Mouse (Mus musculus): ENCODE results near the gene Phactr2. TPM values are rescaled to one million over a fixed set of nuclear protein-coding genes. Genes with fewer than 3 reads are reported as not detected.

The Phactr2 gene
- total RNA-seq, 2 experiments from 2014 or later, result 4.8 to 10.1 TPM

DNA sequence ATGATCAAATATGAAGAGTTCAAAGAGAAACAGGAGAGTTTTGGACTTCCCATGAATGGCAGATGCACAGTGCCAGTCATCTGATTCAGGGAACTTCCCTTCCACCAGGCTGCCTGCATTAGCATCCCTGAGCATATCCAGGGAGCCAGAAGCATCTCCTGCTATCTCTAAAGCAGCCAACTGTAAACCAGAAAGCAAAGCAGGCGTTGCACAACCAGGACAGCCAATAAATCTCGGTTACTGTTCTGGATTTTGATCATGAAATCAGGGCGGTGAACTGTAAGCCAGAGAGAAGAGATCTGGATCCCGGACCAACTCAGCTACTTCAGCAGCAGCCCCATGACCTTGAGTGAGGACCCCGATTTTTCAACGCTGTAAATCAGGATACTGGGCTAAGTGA is 173.6 kb downstream of the Phactr2 start:
- ATAC-seq (replicated peaks; ENCODE audit: low FRiP score, low TSS enrichment, poor library complexity, severe bottlenecking), result no peak

DNA sequence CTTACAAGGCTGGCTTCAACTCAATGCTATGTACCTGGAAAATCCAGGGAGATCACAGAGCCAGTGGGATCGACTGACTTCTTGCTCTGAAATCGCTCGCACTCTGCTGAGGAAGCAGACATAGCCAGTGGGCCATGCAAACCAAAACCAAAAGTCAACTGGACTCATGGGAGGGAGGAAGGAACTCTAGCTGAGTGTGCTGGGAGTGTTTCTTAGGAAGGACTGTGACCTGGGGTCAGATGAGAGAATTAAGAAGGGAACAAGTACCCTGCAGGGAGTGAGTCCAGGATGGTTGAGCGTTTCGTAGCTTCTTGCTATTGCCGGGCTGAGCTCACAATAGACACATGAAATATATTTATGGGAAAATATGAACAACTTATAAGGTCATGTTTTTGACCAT is 174.0 kb downstream of the Phactr2 start:
- no peak for ATAC-seq (replicated peaks; ENCODE audit: low FRiP score, low TSS enrichment, poor library complexity, severe bottlenecking)

DNA sequence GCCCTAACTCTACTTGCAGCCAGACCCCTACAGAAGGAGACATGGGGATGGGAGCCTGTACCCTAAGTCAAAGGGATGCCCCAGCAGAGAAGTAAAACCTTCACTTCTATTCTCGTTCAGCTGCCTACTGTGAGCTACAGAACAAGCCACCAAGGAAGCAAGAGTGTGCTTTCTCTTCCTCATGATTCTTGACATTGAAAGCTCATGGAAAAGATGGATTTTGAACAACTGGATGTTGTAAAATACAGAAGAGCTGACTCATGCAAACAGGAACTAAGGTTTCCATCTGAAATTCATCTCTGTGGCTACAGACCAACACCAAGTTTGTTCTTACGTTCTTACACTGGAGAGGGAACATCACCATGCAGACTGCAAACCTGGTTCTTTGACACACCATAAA is 179.3 kb downstream of the Phactr2 start:
- ATAC-seq (replicated peaks; ENCODE audit: low FRiP score, low TSS enrichment, poor library complexity, severe bottlenecking), result no peak

DNA sequence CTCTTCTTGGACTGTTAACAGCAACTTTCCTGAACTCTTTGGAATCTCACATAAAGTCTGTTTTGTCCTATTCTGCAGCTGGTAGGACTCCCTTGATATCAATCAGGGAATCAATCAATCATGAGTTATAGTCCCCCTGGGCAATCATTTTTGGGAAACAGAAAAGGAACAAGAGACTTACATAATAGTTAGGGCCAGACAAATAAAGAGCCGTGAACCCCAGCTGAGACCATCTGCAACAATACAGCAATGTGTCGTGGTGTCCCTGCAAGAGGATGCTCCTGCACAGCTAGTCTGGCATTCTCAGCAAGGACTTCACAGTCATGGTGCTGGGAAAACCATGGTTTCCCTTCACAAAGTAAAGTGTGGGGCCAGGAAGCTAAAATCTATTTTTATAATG is 182.2 kb downstream of the Phactr2 start:
- ATAC-seq (replicated peaks; ENCODE audit: low FRiP score, low TSS enrichment, poor library complexity, severe bottlenecking), result no peak

DNA sequence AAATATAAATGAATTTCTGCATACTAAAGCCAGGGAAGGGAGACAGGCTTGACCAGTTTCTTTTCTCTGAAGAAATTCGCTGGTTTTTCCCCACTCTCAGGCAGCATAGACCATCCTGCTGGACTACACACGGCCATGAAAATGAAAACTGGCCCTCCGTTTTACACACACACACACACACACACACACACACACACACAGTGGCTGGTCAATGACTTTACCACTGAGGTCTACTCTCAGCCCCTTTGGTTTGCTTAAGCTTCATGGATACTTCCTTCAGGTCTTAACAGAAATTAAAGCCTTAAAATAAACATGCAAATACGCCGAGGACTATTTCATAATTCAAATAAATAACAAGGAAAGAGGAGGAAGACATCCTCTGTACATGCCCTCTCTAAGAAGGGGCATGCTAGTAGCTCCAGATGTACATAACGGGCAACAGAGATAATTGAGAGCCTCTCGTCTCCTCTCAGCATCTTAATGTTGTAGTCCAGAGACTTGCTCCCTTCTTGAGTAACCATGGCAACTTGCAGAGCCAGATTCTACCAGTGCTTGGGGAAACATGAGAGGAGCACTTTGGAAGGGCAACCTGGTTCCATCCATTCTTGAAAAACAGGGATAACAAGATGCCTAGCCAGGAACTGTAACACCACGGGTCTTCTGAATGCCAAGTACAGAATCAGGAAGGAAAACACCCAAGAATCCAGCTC is 184.8 kb downstream of the Phactr2 start:
- no peak for ATAC-seq (replicated peaks; ENCODE audit: low FRiP score, low TSS enrichment, poor library complexity, severe bottlenecking)

GRCm38 (mm10) chr10:13288296-13288695 is 185.9 kb downstream of the Phactr2 start:
- no peak for ATAC-seq (replicated peaks; ENCODE audit: low FRiP score, low TSS enrichment, poor library complexity, severe bottlenecking)

GRCm38 (mm10) chr10:13283441-13283840 is 190.8 kb downstream of the Phactr2 start:
- ATAC-seq (replicated peaks; ENCODE audit: low FRiP score, low TSS enrichment, poor library complexity, severe bottlenecking), result no peak

- no peak for ATAC-seq (replicated peaks; ENCODE audit: low FRiP score, low TSS enrichment, poor library complexity, severe bottlenecking)
Measured at GRCm38 (mm10) chr10:13280298-13280853, 193.8 kb downstream of the Phactr2 start.

GRCm38 (mm10) chr10:13276298-13276697 is 197.9 kb downstream of the Phactr2 start:
- ATAC-seq (replicated peaks; ENCODE audit: low FRiP score, low TSS enrichment, poor library complexity, severe bottlenecking), result no peak

DNA sequence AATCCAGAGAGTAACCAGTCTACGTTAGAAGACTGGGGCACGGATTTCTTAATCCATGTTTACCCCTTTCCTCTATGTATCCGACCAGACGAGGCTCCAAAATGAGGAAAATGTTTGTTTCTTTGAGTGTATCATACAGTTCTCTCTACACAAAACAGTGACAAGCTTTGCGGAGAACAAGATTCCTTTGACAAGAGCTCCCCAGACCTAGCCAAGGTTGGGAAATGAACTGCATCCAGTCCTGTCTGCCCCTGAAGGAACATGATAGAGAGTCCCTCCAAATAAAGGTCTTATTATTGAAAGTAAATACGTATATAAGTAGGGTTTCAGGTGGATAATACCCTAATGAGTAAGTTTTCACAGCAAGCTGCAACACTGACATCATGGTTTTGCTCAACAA is 199.1 kb downstream of the Phactr2 start:
- ATAC-seq (replicated peaks; ENCODE audit: low FRiP score, low TSS enrichment, poor library complexity, severe bottlenecking), result no peak

- no peak for ATAC-seq (replicated peaks; ENCODE audit: low FRiP score, low TSS enrichment, poor library complexity, severe bottlenecking)
Measured at GRCm38 (mm10) chr10:13274699-13275098, 199.5 kb downstream of the Phactr2 start.

DNA sequence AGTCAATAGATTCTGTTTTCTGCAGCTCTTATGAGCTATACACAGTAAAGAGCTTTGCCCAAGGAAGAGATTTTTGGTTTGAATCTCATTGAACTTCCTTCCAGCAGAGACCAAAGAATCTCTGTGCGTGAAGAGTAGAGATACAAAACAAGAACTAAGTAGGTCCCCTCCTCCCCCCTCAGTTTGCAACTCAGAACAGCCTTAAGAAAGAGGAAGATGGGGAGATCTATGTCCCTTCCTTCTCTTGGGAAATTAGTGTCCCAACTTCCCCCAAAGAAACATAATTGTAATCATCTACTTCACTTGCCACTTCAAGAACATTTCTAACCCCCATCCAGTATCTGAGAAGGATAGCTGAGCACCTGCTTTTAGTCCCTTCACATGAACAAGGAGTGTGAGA is 200.5 kb downstream of the Phactr2 start:
- no peak for ATAC-seq (replicated peaks; ENCODE audit: low FRiP score, low TSS enrichment, poor library complexity, severe bottlenecking)

- no peak for ATAC-seq (replicated peaks; ENCODE audit: low FRiP score, low TSS enrichment, poor library complexity, severe bottlenecking)
Measured at GRCm38 (mm10) chr10:13271716-13272115, 202.5 kb downstream of the Phactr2 start.

DNA sequence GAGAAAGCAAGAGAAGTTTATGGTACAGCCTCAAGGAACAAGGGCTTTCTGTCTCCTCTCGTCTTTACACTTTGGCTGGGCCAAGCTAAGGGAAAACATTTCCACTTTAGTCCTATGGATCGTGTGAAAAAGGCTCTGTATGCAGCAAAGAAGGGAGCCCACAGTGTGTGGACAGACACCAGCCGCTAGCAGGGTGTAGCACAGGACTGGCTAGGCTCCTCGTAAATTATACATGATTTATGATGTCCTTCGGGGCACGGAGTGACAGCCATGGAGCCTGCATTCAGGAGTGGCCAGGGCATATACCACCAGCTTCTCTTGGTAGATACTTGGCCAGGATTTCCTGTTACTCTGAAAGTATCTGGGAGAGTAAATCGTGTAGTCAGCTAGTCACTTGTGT is 203.1 kb downstream of the Phactr2 start:
- ATAC-seq (replicated peaks; ENCODE audit: low FRiP score, low TSS enrichment, poor library complexity, severe bottlenecking), result no peak

DNA sequence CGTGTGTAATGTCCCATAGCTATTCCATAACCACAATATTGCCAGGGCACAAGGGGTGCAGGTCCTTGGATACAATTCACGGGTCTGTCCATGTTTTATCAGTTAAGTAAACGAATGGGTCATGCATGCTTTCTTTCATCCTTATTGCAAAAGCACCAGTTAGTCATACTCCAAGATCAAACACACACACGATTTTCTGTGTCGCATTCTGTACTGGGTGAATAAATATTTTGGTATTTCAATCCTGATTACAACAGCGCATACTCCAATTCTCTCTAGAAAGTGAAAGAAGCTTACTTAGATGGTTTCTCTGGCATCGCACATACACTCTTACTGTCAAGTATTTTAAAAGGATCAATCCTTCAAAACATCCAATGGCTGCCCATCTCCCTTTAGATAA is 203.9 kb downstream of the Phactr2 start:
- ATAC-seq (replicated peaks; ENCODE audit: low FRiP score, low TSS enrichment, poor library complexity, severe bottlenecking), result no peak

DNA sequence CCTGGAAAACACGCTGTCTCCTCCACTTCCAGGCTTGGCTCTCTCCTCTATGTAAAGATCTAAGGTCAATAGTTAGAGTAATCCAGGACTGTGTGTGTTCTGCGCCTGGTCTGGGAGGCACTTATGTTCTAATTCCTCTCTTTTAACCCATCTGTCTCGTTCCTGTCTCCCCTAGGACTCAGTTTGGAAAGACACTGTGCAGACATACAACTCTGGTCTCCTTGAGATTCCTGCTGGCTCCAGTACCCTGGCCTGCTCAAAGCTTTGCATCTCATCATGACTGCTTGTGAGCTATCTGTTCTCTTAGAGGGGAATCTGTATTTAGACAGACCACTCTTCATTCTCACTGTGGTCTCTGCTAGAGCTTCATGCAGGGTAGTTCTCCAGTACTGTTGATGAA is 215.0 kb downstream of the Phactr2 start:
- no peak for ATAC-seq (replicated peaks; ENCODE audit: low FRiP score, low TSS enrichment, poor library complexity, severe bottlenecking)

DNA sequence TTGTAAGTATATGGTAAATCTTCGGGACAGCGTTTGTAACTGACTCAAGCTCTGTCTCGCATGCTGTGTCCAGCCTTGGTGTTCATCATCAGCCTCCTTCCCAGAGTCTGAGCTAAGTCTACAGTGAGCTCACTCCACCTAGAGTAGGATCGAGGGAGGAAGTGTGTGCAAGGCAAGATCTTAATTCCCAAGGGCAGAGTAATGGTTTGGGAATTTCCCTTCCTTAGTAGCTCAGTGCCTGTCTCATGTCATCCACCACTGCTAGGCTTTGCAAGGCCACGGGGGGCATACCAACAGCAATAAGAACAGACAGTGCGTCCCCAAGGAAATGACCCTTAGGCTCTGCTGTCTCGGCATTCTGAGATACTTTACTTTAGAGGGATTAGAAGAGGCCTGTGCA is 218.0 kb downstream of the Phactr2 start:
- ATAC-seq (replicated peaks; ENCODE audit: low FRiP score, low TSS enrichment, poor library complexity, severe bottlenecking), result no peak

DNA sequence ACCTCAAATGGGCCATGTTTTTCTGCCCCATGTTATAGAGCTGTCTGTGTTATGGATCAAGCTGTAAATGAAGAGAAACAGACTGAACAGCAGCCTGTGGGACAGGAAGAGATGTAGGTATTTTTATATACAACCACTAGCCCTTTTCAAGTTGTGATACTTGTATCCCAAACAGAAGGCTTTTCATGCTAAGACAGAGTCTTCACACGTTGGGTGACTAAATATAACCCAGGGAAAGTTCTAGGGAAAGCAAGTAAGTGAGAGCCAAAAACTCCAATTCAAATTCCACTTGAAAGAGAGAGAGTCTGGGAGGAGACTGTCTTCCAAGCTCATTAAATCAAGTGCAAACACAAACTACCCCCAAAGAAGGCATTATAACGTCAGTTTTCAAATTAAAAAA is 223.9 kb downstream of the Phactr2 start:
- no peak for ATAC-seq (replicated peaks; ENCODE audit: low FRiP score, low TSS enrichment, poor library complexity, severe bottlenecking)

GRCm38 (mm10) chr10:13249126-13249525 is 225.1 kb downstream of the Phactr2 start:
- no peak for ATAC-seq (replicated peaks; ENCODE audit: low FRiP score, low TSS enrichment, poor library complexity, severe bottlenecking)

DNA sequence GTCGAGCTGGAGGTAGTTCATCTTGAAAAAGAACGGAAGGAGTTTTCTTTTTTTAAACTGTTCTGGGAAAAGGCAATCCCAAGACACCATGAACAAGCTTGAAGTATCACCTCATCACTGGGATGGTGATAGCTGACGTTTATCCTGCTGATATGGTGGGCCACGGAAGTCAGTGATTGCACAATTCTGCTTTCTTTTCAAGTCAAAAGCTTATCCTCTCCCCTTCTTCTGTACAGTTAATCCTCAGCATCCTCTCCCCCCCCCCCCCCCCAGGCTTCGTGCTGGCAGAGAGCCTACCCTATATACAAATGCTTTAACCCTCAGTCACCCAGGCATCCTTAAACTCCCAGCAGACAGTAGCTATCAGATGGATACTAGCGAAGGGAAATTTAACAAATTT is 228.5 kb downstream of the Phactr2 start:
- ATAC-seq (replicated peaks; ENCODE audit: low FRiP score, low TSS enrichment, poor library complexity, severe bottlenecking), result no peak

- no peak for ATAC-seq (replicated peaks; ENCODE audit: low FRiP score, low TSS enrichment, poor library complexity, severe bottlenecking)
Measured at GRCm38 (mm10) chr10:13244192-13244591, 230.0 kb downstream of the Phactr2 start.

GRCm38 (mm10) chr10:13240431-13240830 is 233.8 kb downstream of the Phactr2 start:
- ATAC-seq (replicated peaks; ENCODE audit: low FRiP score, low TSS enrichment, poor library complexity, severe bottlenecking), result no peak

All from megakaryocyte-erythroid progenitor cell, adult 5-6 weeks (primary cell).